Mouse (Mus musculus) C2C12 (cell line): Measurements from ENCODE around the gene Mfsd6l. TPM values are rescaled to one million over a fixed set of nuclear protein-coding genes. Genes with fewer than 3 reads are reported as not detected.

Experiments
- H3K27me3 ChIP-seq: one replicate; pipeline ENCODE4 v1.6.1; 2011; ENCODE audit not compliant: control insufficient read depth, insufficient read depth, insufficient read length
- H3K36me3 ChIP-seq: one replicate; pipeline ENCODE4 v1.6.1; 2011; ENCODE audit not compliant: control insufficient read depth, insufficient read depth
- H3K4me3 ChIP-seq: one replicate; pipeline ENCODE4 v1.5.1; 2011; ENCODE audit warnings: mild to moderate bottlenecking, control low read depth; ENCODE audit not compliant: poor library complexity, insufficient read depth, severe bottlenecking
- H3K79me2 ChIP-seq: one replicate; pipeline ENCODE4 v1.6.1; 2011; ENCODE audit not compliant: control insufficient read depth, insufficient read depth
- H3K79me3 ChIP-seq: one replicate; pipeline ENCODE4 v1.6.1; 2011; ENCODE audit warnings: low read depth, control low read depth
- H3ac ChIP-seq: one replicate; pipeline ENCODE3; 2011; ENCODE audit warnings: low read depth; ENCODE audit not compliant: control insufficient read depth, insufficient read length
- CEBPB ChIP-seq: IDR thresholded peaks from one replicate; pipeline ENCODE4 v1.6.1; 2011; ENCODE audit warnings: low read depth, mild to moderate bottlenecking, control low read depth, moderate library complexity
- CTCF ChIP-seq: IDR thresholded peaks from one replicate; pipeline ENCODE4 v1.5.1; 2011; ENCODE audit not compliant: control insufficient read depth, insufficient read depth, insufficient read length
- FOSL1 ChIP-seq: IDR thresholded peaks from one replicate; pipeline ENCODE4 v1.8.0; 2011; ENCODE audit warnings: mild to moderate bottlenecking, low read length; ENCODE audit not compliant: poor library complexity, insufficient read depth, severe bottlenecking
- MAX ChIP-seq: IDR thresholded peaks from one replicate; pipeline ENCODE4 v1.6.1; 2011; ENCODE audit warnings: mild to moderate bottlenecking, control low read depth
- MYOD1 ChIP-seq: IDR thresholded peaks from one replicate; pipeline ENCODE4 v1.6.1; 2011; ENCODE audit warnings: low read depth; ENCODE audit not compliant: control insufficient read depth, insufficient read length
- MYOG ChIP-seq: IDR thresholded peaks from one replicate; pipeline ENCODE4 v1.6.1; 2011; ENCODE audit not compliant: control insufficient read depth, insufficient read length; ENCODE audit errors: extremely low read depth
- USF1 ChIP-seq: IDR thresholded peaks from one replicate; pipeline ENCODE4 v1.6.1; 2011; ENCODE audit warnings: low read depth, mild to moderate bottlenecking, control low read depth, moderate library complexity
- polyA plus RNA-seq: library from polyadenylated mRNA; unstranded; fragments of >200 nt; fragmentation: generic; extraction: Trizol; gene quantifications from one replicate; pipeline ENCODE4 v1.2.1, GENCODE M21; 2012; ENCODE audit warnings: missing spikeins

Mfsd6l gene
- polyA plus RNA-seq, 1 experiment = not detected

GRCm38 (mm10) chr11:68531941-68532535 lies 23.9 kb upstream of the Mfsd6l start:
- Histone ChIP-seq H3K4me3 (no peak overlapping the region), H3K36me3 (no peaks in the 10 kb centered on the region), H3K79me3 (no peaks in the 10 kb centered on the region), H3K27me3 (peaks cover 28% of the 10 kb centered on the region), H3K79me2 (no peaks in the 10 kb centered on the region), H3ac (no peak overlapping the region)
- TF ChIP-seq MYOD1 = no peak
- no peak for TF ChIP-seq CTCF
- TF ChIP-seq CEBPB = no peak
- no peak for TF ChIP-seq MYOG
- TF ChIP-seq USF1 = no peak
- TF ChIP-seq MAX = no peak
- TF ChIP-seq FOSL1 = no peak

- Histone ChIP-seq H3K27me3 (peaks cover 27% of the 10 kb centered on the region), H3K79me2 (no peaks in the 10 kb centered on the region), H3K36me3 (no peaks in the 10 kb centered on the region), H3K4me3 (no peak overlapping the region), H3ac (no peak overlapping the region), H3K79me3 (no peaks in the 10 kb centered on the region)
- no peak for TF ChIP-seq CEBPB
- no peak for TF ChIP-seq MAX
- no peak for TF ChIP-seq FOSL1
- no peak for TF ChIP-seq MYOD1
- no peak for TF ChIP-seq USF1
- no peak for TF ChIP-seq MYOG
- no peak for TF ChIP-seq CTCF
Observed at GRCm38 (mm10) chr11:68532773-68533172, 23.2 kb upstream of the Mfsd6l start.

GRCm38 (mm10) chr11:68533971-68534475 lies 22.0 kb upstream of the Mfsd6l start:
- Histone ChIP-seq H3K4me3 (no peak overlapping the region), H3K79me2 (no peaks in the 10 kb centered on the region)

GRCm38 (mm10) chr11:68536026-68536425 lies 20.0 kb upstream of the Mfsd6l start:
- Histone ChIP-seq H3ac (no peak overlapping the region), H3K36me3 (no peaks in the 10 kb centered on the region), H3K79me2 (no peaks in the 10 kb centered on the region), H3K27me3 (peaks cover 8% of the 10 kb centered on the region), H3K4me3 (no peak overlapping the region), H3K79me3 (no peaks in the 10 kb centered on the region)
- TF ChIP-seq FOSL1 (no peak), USF1 (no peak), CTCF (no peak), MAX (no peak), CEBPB (no peak), MYOD1 (no peak), MYOG (no peak)

More at GRCm38 (mm10) chr11:68533971-68534475, 22.0 kb upstream of the Mfsd6l start:
- H3K36me3 ChIP-seq = no peaks in the 10 kb centered on the region
- no peak overlapping the region for H3ac ChIP-seq
- TF ChIP-seq MYOG = no peak
- no peak for TF ChIP-seq CTCF
- no peak for TF ChIP-seq MYOD1
- TF ChIP-seq FOSL1 = no peak
- no peak for TF ChIP-seq CEBPB
- TF ChIP-seq USF1 = no peak
- no peak for TF ChIP-seq MAX
- H3K79me3 ChIP-seq = no peaks in the 10 kb centered on the region
- H3K27me3 ChIP-seq = peaks cover 19% of the 10 kb centered on the region

- TF ChIP-seq MYOD1 = peak; percentile 59
- TF ChIP-seq FOSL1 = no peak
- H3K4me3 ChIP-seq = no peak overlapping the region
- H3K27me3 ChIP-seq = peaks cover 4% of the 10 kb centered on the region
- no peak overlapping the region for H3ac ChIP-seq
- H3K36me3 ChIP-seq = no peaks in the 10 kb centered on the region
- H3K79me2 ChIP-seq = no peaks in the 10 kb centered on the region
- H3K79me3 ChIP-seq = no peaks in the 10 kb centered on the region
Observed at GRCm38 (mm10) chr11:68536465-68536864, 19.5 kb upstream of the Mfsd6l start.

GRCm38 (mm10) chr11:68539621-68540020 lies 16.4 kb upstream of the Mfsd6l start:
- Histone ChIP-seq H3ac (no peak overlapping the region), H3K36me3 (no peaks in the 10 kb centered on the region), H3K79me3 (no peaks in the 10 kb centered on the region), H3K27me3 (peaks cover 13% of the 10 kb centered on the region), H3K4me3 (no peak overlapping the region), H3K79me2 (no peaks in the 10 kb centered on the region)
- TF ChIP-seq MAX = no peak
- TF ChIP-seq CEBPB = no peak
- TF ChIP-seq CTCF = no peak
- TF ChIP-seq FOSL1 = no peak
- no peak for TF ChIP-seq MYOG
